Comparison of ENCODE assay signal across 8 mouse cellular contexts in the genomic region with DNA sequence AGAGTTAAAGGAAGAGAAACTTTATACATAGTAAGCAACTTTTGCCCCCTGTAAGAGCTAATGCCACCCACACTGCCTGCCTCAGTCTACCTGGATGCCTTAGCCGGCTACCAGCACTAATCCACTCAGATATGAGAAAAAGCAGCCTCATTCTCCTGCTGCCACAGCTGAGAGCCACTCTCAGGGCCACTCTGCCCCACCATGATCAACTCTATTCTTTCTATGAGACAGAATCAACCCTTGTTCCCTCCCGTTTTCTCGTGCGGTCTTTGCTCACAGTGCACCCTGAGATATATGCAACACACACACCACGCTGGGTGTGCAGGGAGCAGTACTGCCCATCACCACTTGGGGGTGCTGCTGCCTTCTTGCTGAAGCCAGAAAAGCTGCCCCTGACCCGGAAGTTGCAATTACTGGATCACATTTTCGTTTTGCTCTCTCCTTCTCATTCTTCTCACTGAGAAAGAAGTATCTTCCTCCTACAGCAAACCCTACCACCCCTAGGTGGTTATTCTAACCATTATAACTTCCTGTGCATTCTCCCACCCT. TPM values are rescaled to one million over a fixed set of nuclear protein-coding genes. Genes with fewer than 3 reads are reported as not detected.
DNase-seq lines count a peak whose midpoint lies in the region; ATAC-seq lines count a peak whose summit lies in the region.

No protein-coding gene starts in this region.

- no peaks in the 10 kb centered on the region for H3K4me1 ChIP-seq in forebrain, embryonic 10.5 days
- H3K4me1 ChIP-seq in forebrain, embryonic 14.5 days (ENCODE audit: control insufficient read depth, insufficient read depth, low read length): peaks cover 12% of the 10 kb centered on the region; the same call in 1 of the 2 replicates

- 40% methylated on average over 7 of the region's 7 CpGs for WGBS in forebrain, embryonic 10.5 days
- 24% methylated on average over 7 of the region's 7 CpGs for WGBS in forebrain, embryonic 14.5 days

- H3K4me3 ChIP-seq in forebrain, embryonic 10.5 days: no peak overlapping the region
- H3K4me3 ChIP-seq in forebrain, embryonic 14.5 days (ENCODE audit: low read depth, low read length): no peak overlapping the region

- H3K4me2 ChIP-seq in forebrain, embryonic 14.5 days (ENCODE audit: low read length): no peak overlapping the region

- peak; percentile 73 for DNase-seq in forebrain, embryonic 10.5 days (ENCODE audit: extremely low spot score, low spot score)
- DNase-seq in forebrain, embryonic 14.5 days (ENCODE audit: low spot score): no peak
- DNase-seq in ES-CJ7 (ENCODE audit: low read depth, low spot score): peak; percentile 63
- peak; percentile 56 to 66 for DNase-seq in cerebellum, adult 18-20 months
- peak; percentile 48 for DNase-seq in gastrocnemius, postnatal 14 days
- peak; percentile 72 to 77 for DNase-seq in layer of hippocampus, postnatal 10 days (ENCODE audit: low spot score in 2 of 2)
- DNase-seq in splenic B cell, adult 2 months (ENCODE audit: low read depth, low spot score): peak; percentile 89

- H3K9me3 ChIP-seq in forebrain, embryonic 10.5 days: no peaks in the 10 kb centered on the region
- H3K9me3 ChIP-seq in forebrain, embryonic 14.5 days (replicated peaks; ENCODE audit: control insufficient read depth, low read length): no peaks in the 10 kb centered on the region

- no peak overlapping the region for H3K27ac ChIP-seq in forebrain, embryonic 10.5 days
- no peak overlapping the region for H3K27ac ChIP-seq in forebrain, embryonic 14.5 days (ENCODE audit: low read depth, low read length)

- no peaks in the 10 kb centered on the region for H3K27me3 ChIP-seq in forebrain, embryonic 10.5 days (ENCODE audit: poor library complexity, severe bottlenecking)
- no peaks in the 10 kb centered on the region for H3K27me3 ChIP-seq in forebrain, embryonic 14.5 days (replicated peaks; ENCODE audit: control insufficient read depth, insufficient read depth, low read length)
- H3K27me3 ChIP-seq in splenic B cell, adult 2 months (ENCODE audit: control insufficient read depth, insufficient read depth, low read length, poor library complexity, severe bottlenecking): no peaks in the 10 kb centered on the region

- no peak for ATAC-seq in forebrain, embryonic 14.5 days
- peak; percentile 91 for ATAC-seq in megakaryocyte progenitor cell, adult 5-6 weeks (replicated peaks; ENCODE audit: poor library complexity)

- intact Hi-C loops in gastrocnemius, postnatal 14 days (cut with DNase I; ENCODE audit: low total_unique reads): no loop called here

- no peak overlapping the region for H3K9ac ChIP-seq in forebrain, embryonic 14.5 days (ENCODE audit: low read length)

- H3K36me3 ChIP-seq in forebrain, embryonic 10.5 days (replicated peaks): peaks cover 6% of the 10 kb centered on the region
- H3K36me3 ChIP-seq in forebrain, embryonic 14.5 days (ENCODE audit: control insufficient read depth, insufficient read depth, low read length): no peaks in the 10 kb centered on the region
- H3K36me3 ChIP-seq in splenic B cell, adult 2 months (ENCODE audit: control insufficient read depth, insufficient read depth, low read length, poor library complexity, severe bottlenecking): no peaks in the 10 kb centered on the region

RNA-seq across cellular contexts. Expression of a gene that starts 8.2 kb away (rescaled TPM):
- 4.9 and 5.7 TPM in 2 replicates for polyA plus RNA-seq in forebrain, embryonic 10.5 days (2016; fragmentation: Nextera tagmentation; extraction: Ambion mirVana)
- polyA plus RNA-seq in forebrain, embryonic 14.5 days (2014; fragmentation: Nextera tagmentation; extraction: Ambion mirVana): 24.0 and 24.7 TPM in 2 replicates
- total RNA-seq in gastrocnemius, postnatal 14 days (2021): 1 to 10 TPM; 2.3 to 2.4 TPM
- total RNA-seq in layer of hippocampus, postnatal 10 days (2021): 10 to 100 TPM; 35.0 to 36.4 TPM
- 3.2 and 3.5 TPM in 2 replicates for total RNA-seq in megakaryocyte progenitor cell, adult 5-6 weeks (2015)
- total RNA-seq in megakaryocyte progenitor cell, adult 5-6 weeks (2017): 5.9 and 6.5 TPM in 2 replicates

Comparison
In these comparisons a context has a peak if more than half of its experiments do, and no peak if none do; other contexts are left out.
1. RNA of a gene that starts 8.2 kb away (total RNA-seq): 35.0 to 36.4 TPM in layer of hippocampus, postnatal 10 days; 3.2 to 6.5 TPM in megakaryocyte progenitor cell, adult 5-6 weeks and 2.3 to 2.4 TPM in gastrocnemius, postnatal 14 days; every median in the first group is over 4 times any median in the second.